Mouse (Mus musculus) layer of hippocampus, adult 6 months (tissue): Measurements from ENCODE around the gene Tlr3. TPM values are rescaled to one million over a fixed set of nuclear protein-coding genes. Genes with fewer than 3 reads are reported as not detected.

Source experiments
- long read RNA-seq, 2 experiments: library from polyadenylated mRNA; unstranded; transcript quantifications; one replicate each; pipeline ENCODE4 v2.0.0; 2019 to 2020
- polyA plus RNA-seq: library from polyadenylated mRNA; unstranded; fragments of <200 nt; fragmentation: Nextera tagmentation; gene quantifications from 2 replicates; pipeline ENCODE4 v1.2.3, GENCODE M21; 2021

The Tlr3 gene
- polyA plus RNA-seq = 12.6 and 13.6 TPM in 2 replicates
- long read RNA-seq, experiment 1, full-length matches to known transcripts = 3 of 12 reads
- long read RNA-seq, experiment 1, partial matches to known transcripts = 7 of 12 reads
- long read RNA-seq, experiment 1, other reads (novel, unspliced or antisense) = 2 of 12 reads
- long read RNA-seq, experiment 2, full-length matches to known transcripts = 25 of 60 reads
- long read RNA-seq, experiment 2, partial matches to known transcripts = 10 of 60 reads
- long read RNA-seq, experiment 2, other reads (novel, unspliced or antisense) = 25 of 60 reads

GRCm38 (mm10) chr8:45410882-45411281 lies at the start of gene Tlr3:
Gene Tlr3, minus strand, starts transcription at chr8:45411080.

GRCm38 (mm10) chr8:45381963-45382347 lies 28.9 kb downstream of the Tlr3 start, which contains the start of gene Fam149a:
Gene Fam149a, minus strand, starts transcription at chr8:45382291.

Other genes starting within 250 kb of the Tlr3 start
- gene F11, start 149.0 kb downstream of the Tlr3 start, polyA plus RNA-seq = not detected in 2 replicates
- gene Klkb1, start 116.2 kb downstream of the Tlr3 start, polyA plus RNA-seq = 0.06 and 0.09 TPM in 2 replicates
- gene Gm45753, start 102.6 kb downstream of the Tlr3 start, polyA plus RNA-seq = not detected in 2 replicates
- 4.2 and 4.6 TPM in 2 replicates for gene Cyp4v3, start 77.9 kb downstream of the Tlr3 start, polyA plus RNA-seq
- 10.0 and 10.1 TPM in 2 replicates for gene Fam149a, start 28.8 kb downstream of the Tlr3 start, polyA plus RNA-seq
- gene Sorbs2, start 96.7 kb upstream of the Tlr3 start, polyA plus RNA-seq = 40.2 and 43.5 TPM in 2 replicates